Mouse (Mus musculus): Measurements from ENCODE around the gene Gna13. TPM values are rescaled to one million over a fixed set of nuclear protein-coding genes. Genes with fewer than 3 reads are reported as not detected.

The Gna13 gene
- total and polyA plus RNA-seq, 3 experiments: 32.2 to 57.6 (median 39.3) TPM

GRCm38 (mm10) chr11:109375412-109375811, 12.8 kb downstream of the Gna13 start:
- in situ Hi-C loops (cut with MboI; ENCODE audit: low pct_ligation_motif_present, low pct_unique_long_range_greater_than_20kb, low sequenced_read_pairs): no loop called here
- no peak overlapping the region for H3K4me2 ChIP-seq (ENCODE audit: insufficient read depth, low read depth, poor library complexity, severe bottlenecking)
- no peak overlapping the region for H3K4me3 ChIP-seq (replicated peaks in 1 of 3; ENCODE audit: low read depth in 2 of 3, low read length in 2 of 3, poor library complexity in 1 of 3)
- peaks cover 28% of the 10 kb centered on the region for H3K79me2 ChIP-seq (replicated peaks; ENCODE audit: control insufficient read depth, extremely low read depth, insufficient read depth, poor library complexity, severe bottlenecking)
- DNase-seq (ENCODE audit: extremely low read depth): peak; percentile 74
- H3K9ac ChIP-seq (ENCODE audit: insufficient read depth, low read depth): no peak overlapping the region
- H3K27me3 ChIP-seq (replicated peaks): no peaks in the 10 kb centered on the region
- TF ChIP-seq MAX (IDR thresholded peaks at IDR 0.05; ENCODE audit: low read length): peak; percentile 35; the same call in 1 of the 2 replicates
- no peak for TF ChIP-seq E2F4 (IDR thresholded peaks at IDR 0.05; ENCODE audit: insufficient replicate concordance, low read depth, low read length)
- TF ChIP-seq CHD2 (IDR thresholded peaks at IDR 0.05; ENCODE audit: low read length): 0 out of 2 replicates have a peak, but pooled peaks have one; percentile 21
- TF ChIP-seq NELFE (IDR thresholded peaks at IDR 0.05; ENCODE audit: low read depth, low read length): no peak
- no peak for TF ChIP-seq MEF2A (IDR thresholded peaks at IDR 0.05; ENCODE audit: borderline replicate concordance, low read depth, low read length)
- peak; percentile 91 for TF ChIP-seq BHLHE40 (IDR thresholded peaks at IDR 0.05; ENCODE audit: low read depth, low read length)
- no peak for TF ChIP-seq JUND (conservative IDR thresholded peaks at IDR 0.05; ENCODE audit: low read depth, low read length)
- TF ChIP-seq KAT2A (IDR thresholded peaks at IDR 0.05; ENCODE audit: insufficient replicate concordance, low read length): no peak
- no peak for TF ChIP-seq TBP (conservative IDR thresholded peaks at IDR 0.05; ENCODE audit: low read depth, low read length)
- no peak for TF ChIP-seq MYC (IDR thresholded peaks at IDR 0.05; ENCODE audit: low read depth, low read length)
- no peak for TF ChIP-seq PAX5 (IDR thresholded peaks at IDR 0.05; ENCODE audit: low read length)
- TF ChIP-seq CTCF (conservative IDR thresholded peaks at IDR 0.05 in 1 of 2, IDR thresholded peaks at IDR 0.05 in 1 of 2; ENCODE audit: low read depth in 2 of 2, low read length in 2 of 2): no peak
- peak; percentile 63; the same call in 1 of the 2 replicates for TF ChIP-seq TCF12 (IDR thresholded peaks at IDR 0.05; ENCODE audit: low read depth, low read length)
- TF ChIP-seq ETS1 (conservative IDR thresholded peaks at IDR 0.05; ENCODE audit: low read depth, low read length): peak; percentile 31; the same call in 1 of the 2 replicates
- TF ChIP-seq CHD1 (IDR thresholded peaks at IDR 0.05; ENCODE audit: low read depth, low read length): no peak
- peak; percentile 71; the same call in 1 of the 2 replicates for TF ChIP-seq MXI1 (IDR thresholded peaks at IDR 0.05; ENCODE audit: low read depth, low read length)
- no peak for TF ChIP-seq HCFC1 (IDR thresholded peaks at IDR 0.05; ENCODE audit: low read depth, low read length)
- TF ChIP-seq JUN (IDR thresholded peaks at IDR 0.05; ENCODE audit: insufficient read depth, low read depth, low read length): no peak
- peak; percentile 65; the same call in 1 of the 2 replicates for TF ChIP-seq EP300 (IDR thresholded peaks at IDR 0.05; ENCODE audit: low read length)
- TF ChIP-seq GABPA (IDR thresholded peaks at IDR 0.05; ENCODE audit: insufficient replicate concordance, low read depth, low read length): no peak
- no peak for TF ChIP-seq POLR2A (IDR thresholded peaks at IDR 0.05; ENCODE audit: low read depth, low read length)
- no peak for TF ChIP-seq ELF1 (IDR thresholded peaks at IDR 0.05; ENCODE audit: low read depth, low read length)
- TF ChIP-seq NRF1 (IDR thresholded peaks at IDR 0.05; ENCODE audit: low read depth, low read length): no peak
- TF ChIP-seq RCOR1 (conservative IDR thresholded peaks at IDR 0.05; ENCODE audit: low read depth, low read length): peak; percentile 62; the same call in 1 of the 2 replicates
- no peak for TF ChIP-seq USF1 (IDR thresholded peaks at IDR 0.05; ENCODE audit: low read depth, low read length)
- TF ChIP-seq IRF4 (IDR thresholded peaks at IDR 0.05; ENCODE audit: low read depth, low read length): peak; percentile 77
- TF ChIP-seq UBTF (IDR thresholded peaks at IDR 0.05; ENCODE audit: low read depth, low read length): no peak
- no peak for TF ChIP-seq SMC3 (IDR thresholded peaks at IDR 0.05; ENCODE audit: low read depth, low read length)
- no peak for TF ChIP-seq POLR2AphosphoS2 (IDR thresholded peaks at IDR 0.05; ENCODE audit: low read depth, low read length)
- TF ChIP-seq ZNF384 (IDR thresholded peaks at IDR 0.05; ENCODE audit: low read depth, low read length): peak; percentile 85
- no peak for TF ChIP-seq MAZ (IDR thresholded peaks at IDR 0.05; ENCODE audit: low read depth, low read length)
- no peak; the same call in 1 of the 2 replicates for TF ChIP-seq RAD21 (IDR thresholded peaks at IDR 0.05; ENCODE audit: low read depth, low read length)
- TF ChIP-seq USF2 (conservative IDR thresholded peaks at IDR 0.05; ENCODE audit: low read depth, low read length): no peak
- TF ChIP-seq MAFK (IDR thresholded peaks at IDR 0.05; ENCODE audit: insufficient replicate concordance, low read length): 0 out of 2 replicates have a peak, but pooled peaks have one; percentile 48
- TF ChIP-seq ZC3H11A (IDR thresholded peaks at IDR 0.05; ENCODE audit: low read depth, low read length): no peak
- TF ChIP-seq ZKSCAN1 (IDR thresholded peaks at IDR 0.05; ENCODE audit: borderline replicate concordance, low read depth, low read length): no peak
- no peak for TF ChIP-seq SIN3A (IDR thresholded peaks at IDR 0.05; ENCODE audit: low read length)
- no peak for TF ChIP-seq ZMIZ1 (IDR thresholded peaks at IDR 0.05; ENCODE audit: low read depth, low read length)
- peaks cover 6 to 49% of the 10 kb centered on the region in 2 experiments for H3K36me3 ChIP-seq (replicated peaks in 1 of 2; ENCODE audit: control insufficient read depth in 1 of 2, insufficient read depth in 1 of 2, low read length in 1 of 2)
- dilution Hi-C loops (cut with MboI; ENCODE audit: extremely low pct_ligation_motif_present, extremely low pct_unique_long_range_greater_than_20kb, low sequenced_read_pairs): no loop called here
- H3K4me1 ChIP-seq (ENCODE audit: control insufficient read depth in 1 of 2, insufficient read depth in 2 of 2): peaks cover 17 to 83% of the 10 kb centered on the region in 2 experiments
- H3K27ac ChIP-seq (ENCODE audit: insufficient read depth, low read depth): no peak overlapping the region
- H3K9me3 ChIP-seq (replicated peaks; ENCODE audit: low read length): peaks cover 3% of the 10 kb centered on the region

Measured in CH12.LX (cell line).